Mouse (Mus musculus): ENCODE measurements around the gene Cdh18.

Gene Cdh18

DNA sequence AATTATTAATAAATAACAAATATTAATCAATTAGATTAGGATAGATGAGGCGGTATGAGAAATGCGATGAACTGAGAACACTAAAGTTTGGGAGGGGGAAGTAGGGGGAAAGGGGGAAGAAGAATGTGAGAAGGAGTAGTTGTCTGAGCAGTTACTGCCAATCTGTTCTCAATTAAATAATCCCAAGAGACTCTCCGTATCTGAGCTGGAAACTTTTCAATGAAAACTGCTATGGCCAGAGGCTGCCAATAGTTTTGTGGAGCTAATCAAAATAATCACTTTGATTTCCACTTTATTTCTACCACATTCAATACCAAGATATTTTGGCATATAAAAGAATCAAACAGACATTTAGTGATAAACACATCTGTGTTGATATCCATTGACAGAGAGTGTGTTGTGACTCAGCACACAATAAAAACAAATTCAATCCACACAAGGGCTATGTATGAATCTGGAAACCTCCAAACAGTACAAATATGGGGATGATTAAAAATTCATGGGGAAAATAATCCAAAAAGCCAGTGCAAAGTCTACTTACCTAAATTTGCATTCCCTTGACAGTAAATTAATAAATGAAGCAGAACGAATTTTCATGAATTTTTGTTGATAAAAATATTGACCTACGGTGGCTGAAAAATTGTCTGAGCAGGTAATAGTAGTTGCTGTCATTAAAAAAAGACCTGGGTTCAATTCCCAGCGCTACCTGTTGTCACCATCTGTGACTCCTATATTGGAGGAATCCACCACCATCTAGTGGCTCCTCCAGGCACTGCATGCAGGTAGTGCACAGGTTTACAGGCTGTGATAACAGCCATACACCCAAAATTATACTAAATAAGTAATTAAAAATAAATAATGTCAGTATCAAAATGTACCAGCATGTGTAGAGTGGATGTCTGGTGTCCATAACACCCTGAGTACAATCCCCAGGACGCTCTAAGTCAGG, 922.0 kb downstream of the Cdh18 start:
- no peak for DNase-seq

GRCm38 (mm10) chr15:23486306-23486705, 937.5 kb downstream of the Cdh18 start:
- no peak for DNase-seq

- DNase-seq: no peak
Measured at GRCm38 (mm10) chr15:23506480-23506879, 957.7 kb downstream of the Cdh18 start.

GRCm38 (mm10) chr15:23509694-23510093, 960.9 kb downstream of the Cdh18 start:
- DNase-seq: no peak

DNA sequence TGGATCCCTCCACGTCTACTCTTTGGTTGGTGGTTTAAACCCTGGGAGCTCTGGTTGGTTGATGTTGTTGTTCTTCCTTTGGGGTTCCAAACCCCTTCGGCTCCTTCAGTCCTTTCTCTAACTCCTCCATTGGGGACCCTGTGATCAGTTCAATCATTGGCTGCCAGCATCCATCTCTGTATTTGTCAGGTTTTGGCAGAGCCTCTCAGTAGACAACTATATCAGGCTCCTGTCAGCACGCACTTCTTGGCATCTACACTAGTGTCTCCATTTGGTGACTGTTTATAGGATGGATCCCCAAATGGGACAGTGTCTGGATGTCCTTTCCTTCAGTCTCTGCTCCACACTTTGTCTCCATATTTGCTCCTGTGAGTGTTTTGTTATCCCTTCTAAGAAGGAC, 967.0 kb downstream of the Cdh18 start:
- no peak for DNase-seq

GRCm38 (mm10) chr15:23518079-23518478, 969.3 kb downstream of the Cdh18 start:
- DNase-seq: no peak
